Mouse (Mus musculus) adrenal gland, postnatal 10 days (tissue): Measurements from ENCODE around the gene Ethe1. TPM values are rescaled to one million over a fixed set of nuclear protein-coding genes. Genes with fewer than 3 reads are reported as not detected.

ENCODE experiments used
- total RNA-seq, 2 experiments: library from RNA; stranded (reverse); gene quantifications; 2 replicates each; pipeline ENCODE4 v1.2.3; 2021

The Ethe1 gene
- total RNA-seq, 2 experiments from 2014 or later: 20.0 to 23.1 TPM

Other genes starting within 250 kb of the Ethe1 start
- not detected for gene Lypd5, start 238.3 kb upstream of the Ethe1 start, total RNA-seq
- 1 to 10 TPM; 4.2 to 5.4 TPM for gene Kcnn4, start 217.3 kb upstream of the Ethe1 start, total RNA-seq
- 10 to 100 TPM; 19.5 to 24.1 TPM for gene Smg9, start 187.9 kb upstream of the Ethe1 start, total RNA-seq
- gene Irgc1, start 135.2 kb upstream of the Ethe1 start, total RNA-seq: under 1 TPM in 1 of 2 experiments, not detected in 1; 0.27 TPM
- 1 to 10 TPM; 6.7 to 9.4 TPM for gene Plaur, start 125.1 kb upstream of the Ethe1 start, total RNA-seq
- gene Cadm4, start 105.5 kb upstream of the Ethe1 start, total RNA-seq: 1 to 10 TPM; 6.4 to 8.6 TPM
- gene Zfp428, start 80.5 kb upstream of the Ethe1 start, total RNA-seq: 1 to 10 TPM; 6.0 to 9.1 TPM
- gene AC161166.1, start 75.1 kb upstream of the Ethe1 start, total RNA-seq: not detected
- gene Irgq, start 56.9 kb upstream of the Ethe1 start, total RNA-seq: 10 to 100 TPM; 17.6 to 23.3 TPM
- gene Pinlyp, start 41.4 kb upstream of the Ethe1 start, total RNA-seq: not detected
- gene Xrcc1, start 41.3 kb upstream of the Ethe1 start, total RNA-seq: 10 to 100 TPM; 37.4 to 48.6 TPM
- gene Zfp575, start 98 bp downstream of the Ethe1 start, total RNA-seq: under 1 TPM; 0.54 to 0.73 TPM
- gene Phldb3, start 23.2 kb downstream of the Ethe1 start, total RNA-seq: 1 to 10 TPM; 3.6 TPM
- gene Lypd3, start 49.0 kb downstream of the Ethe1 start, total RNA-seq: under 1 TPM; 0.24 to 0.27 TPM
- gene Tex101, start 89.1 kb downstream of the Ethe1 start, total RNA-seq: not detected
- gene BC049730, start 121.7 kb downstream of the Ethe1 start, total RNA-seq: not detected
- gene Gm4763, start 139.4 kb downstream of the Ethe1 start, total RNA-seq: not detected
- gene Cd177, start 172.8 kb downstream of the Ethe1 start, total RNA-seq: 1 to 10 TPM; 1.3 to 2.1 TPM
- gene Ceacam10, start 189.7 kb downstream of the Ethe1 start, total RNA-seq: under 1 TPM in 1 of 2 experiments, not detected in 1; 0.75 TPM